ENCODE assay signal across 9 mouse cellular contexts in genomic region chr1:179502565-179502964, GRCm38 (mm10). TPM values are rescaled to one million over a fixed set of nuclear protein-coding genes. Genes with fewer than 3 reads are reported as not detected.
A peak's percentile ranks its signal among the peaks of the same experiment; 100 is the strongest.
DNase-seq lines count a peak whose midpoint lies in the region; ATAC-seq and TF ChIP-seq lines count a peak whose summit lies in the region.
"Had no signal": no experiment of that assay in that cellular context is flagged by ENCODE, and none has a peak within 500 bp of the region (broad histone marks: within the 10 kb centered on the region; RNA-seq: fewer than 3 reads in every experiment).

No protein-coding gene starts in this region.

- 0 out of 2 replicates have a peak, but pooled peaks have one; percentile 24 for TF ChIP-seq CTCF in kidney, adult 2 months (conservative IDR thresholded peaks at IDR 0.05; ENCODE audit: insufficient read depth, insufficient read length, low read depth, low read length)
- peak; percentile 94 for TF ChIP-seq CTCF in E14TG2a.4 (conservative IDR thresholded peaks at IDR 0.05; ENCODE audit: low read length)

- peak; percentile 64; the same call in 1 of the 2 replicates for ATAC-seq in erythroblast, adult 5-6 weeks (replicated peaks; ENCODE audit: low FRiP score, poor library complexity, severe bottlenecking)

- no peak overlapping the region for H3K27ac ChIP-seq in kidney, adult 2 months (ENCODE audit: insufficient read depth, low read depth, low read length)

- no peaks in the 10 kb centered on the region for H3K9me3 ChIP-seq in E14TG2a.4 (ENCODE audit: low read length)

- H3K27me3 ChIP-seq in kidney, adult 2 months (replicated peaks; ENCODE audit: control insufficient read depth, insufficient read depth, low read length): no peaks in the 10 kb centered on the region
- no peaks in the 10 kb centered on the region for H3K27me3 ChIP-seq in E14TG2a.4 (ENCODE audit: insufficient read depth, low read length)

- peak; percentile 12 for DNase-seq in kidney, adult 2 months
- no peak for DNase-seq in kidney, adult 18-20 months
- peak; percentile 37 to 39 for DNase-seq in B cell, adult 2 months
- no peak for DNase-seq in gastrocnemius, adult 18-20 months (ENCODE audit: low spot score)
- DNase-seq in heart, postnatal 4 days: no peak
- DNase-seq in kidney, postnatal 10 days: no peak
- DNase-seq: gastrocnemius, postnatal 25 days had no signal

- TF ChIP-seq POLR2A in kidney, adult 2 months (IDR thresholded peaks at IDR 0.05; ENCODE audit: low read depth, low read length): no peak

- no peak overlapping the region for H3K4me3 ChIP-seq in kidney, adult 2 months (ENCODE audit: insufficient read depth, low read depth, low read length)
- H3K4me3 ChIP-seq in E14TG2a.4 (replicated peaks; ENCODE audit: low read length): no peak overlapping the region

- H3K4me1 ChIP-seq in kidney, adult 2 months (ENCODE audit: control insufficient read depth, insufficient read depth, low read length): no peaks in the 10 kb centered on the region; the same call in 1 of the 2 replicates
- peaks cover 40% of the 10 kb centered on the region for H3K4me1 ChIP-seq in E14TG2a.4 (replicated peaks; ENCODE audit: low read depth, low read length)

- H3K36me3 ChIP-seq in kidney, adult 2 months (ENCODE audit: control insufficient read depth, insufficient read depth, low read length): no peaks in the 10 kb centered on the region
- peaks cover 22% of the 10 kb centered on the region for H3K36me3 ChIP-seq in E14TG2a.4 (ENCODE audit: insufficient read depth, low read length)

- WGBS in kidney, adult 2 months: 7% methylated on average over 3 of the region's 3 CpGs

RNA-seq across cellular contexts. Expression of gene Smyd3, which starts 15.3 kb away (rescaled TPM):
- polyA plus RNA-seq in kidney, adult 2 months (2012; rRNA removed): 4.0 and 5.2 TPM in 2 replicates
- 3.3 and 6.0 TPM in 2 replicates for total RNA-seq in erythroblast, adult 5-6 weeks (2015; ENCODE audit: low replicate concordance)
- total RNA-seq in erythroblast, adult 5-6 weeks (2017; ENCODE audit: low replicate concordance): 2.1 and 10.3 TPM in 2 replicates
- total RNA-seq in gastrocnemius, adult 18-20 months (2021): 1 to 10 TPM; 5.1 to 5.2 TPM
- 1 to 10 TPM; 8.0 to 8.4 TPM for total RNA-seq in heart, postnatal 4 days (2021)

RNA-seq across cellular contexts. Expression of gene Tfb2m, which starts 43.5 kb away (rescaled TPM):
- 14.9 and 18.8 TPM in 2 replicates for polyA plus RNA-seq in kidney, adult 2 months (2012; rRNA removed)
- 7.1 and 13.6 TPM in 2 replicates for total RNA-seq in erythroblast, adult 5-6 weeks (2015; ENCODE audit: low replicate concordance)
- total RNA-seq in erythroblast, adult 5-6 weeks (2017; ENCODE audit: low replicate concordance): 11.7 and 15.6 TPM in 2 replicates
- total RNA-seq in gastrocnemius, adult 18-20 months (2021): 10 to 100 TPM; 40.5 to 53.5 TPM
- 10 to 100 TPM; 23.0 to 25.1 TPM for total RNA-seq in heart, postnatal 4 days (2021)

RNA-seq across cellular contexts. Expression of gene Cnst, which starts 43.6 kb away (rescaled TPM):
- 11.1 and 11.6 TPM in 2 replicates for polyA plus RNA-seq in kidney, adult 2 months (2012; rRNA removed)
- 6.9 and 11.7 TPM in 2 replicates for total RNA-seq in erythroblast, adult 5-6 weeks (2015; ENCODE audit: low replicate concordance)
- total RNA-seq in erythroblast, adult 5-6 weeks (2017; ENCODE audit: low replicate concordance): 18.7 and 20.4 TPM in 2 replicates
- 10 to 100 TPM; 31.6 to 34.2 TPM for total RNA-seq in gastrocnemius, adult 18-20 months (2021)
- total RNA-seq in heart, postnatal 4 days (2021): 10 to 100 TPM; 31.6 to 31.8 TPM

Comparison
In these comparisons a context has a peak if more than half of its experiments do, and no peak if none do; other contexts are left out.
1. DNase-seq: peak in kidney, adult 2 months (single experiment) and B cell, adult 2 months (2 of 2); none in kidney, adult 18-20 months (single experiment), gastrocnemius, adult 18-20 months (single experiment), heart, postnatal 4 days (single experiment) and kidney, postnatal 10 days (single experiment).